Mouse (Mus musculus): ENCODE measurements around the gene Btrc. TPM values are rescaled to one million over a fixed set of nuclear protein-coding genes. Genes with fewer than 3 reads are reported as not detected.

Btrc gene
- polyA plus RNA-seq (2012; ENCODE audit: insufficient read depth, insufficient read length, low replicate concordance, missing spikeins): not detected in 2 replicates

DNA sequence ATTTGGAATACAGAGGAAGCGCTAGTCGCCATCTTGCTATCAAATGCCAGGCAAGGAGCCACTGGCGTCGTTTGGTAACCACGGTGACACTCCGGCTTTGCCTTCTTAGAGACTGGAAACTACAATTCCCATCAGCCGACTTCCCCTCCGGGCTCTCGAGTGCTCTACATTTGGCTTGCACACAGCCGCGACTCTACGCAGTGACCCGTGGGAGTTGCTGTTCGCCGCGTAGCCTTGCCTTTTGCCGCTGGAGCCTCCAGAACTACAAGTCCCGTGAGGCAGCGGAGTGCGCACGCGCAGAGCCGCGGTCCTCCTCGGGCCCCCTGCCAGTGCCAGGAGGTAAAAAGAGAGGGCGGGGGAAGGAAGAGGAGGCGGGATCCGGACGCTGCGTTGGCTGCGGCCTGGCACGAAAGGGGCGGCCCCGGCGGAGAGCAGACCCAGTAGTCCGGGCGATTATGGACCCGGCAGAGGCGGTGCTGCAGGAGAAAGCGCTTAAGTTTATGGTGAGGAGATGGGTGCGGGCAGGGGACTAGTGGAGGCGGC lies at the start of gene Btrc:
Gene Btrc, plus strand, starts transcription at position 351 of the 543 bp plus-strand sequence.
- peak within 1 kb of the TSS; percentile 88 for H3K4me3 ChIP-seq (ENCODE audit: insufficient read depth, low read depth, low read length)
- under 1% methylated on average over 42 of the region's 42 CpGs for WGBS

GRCm38 (mm10) chr19:45317473-45317882 lies 46.1 kb upstream of the Btrc start:
- Histone ChIP-seq H3K27ac (ENCODE audit: insufficient read depth, low read depth, low read length) (no peak overlapping the region), H3K4me1 (ENCODE audit: control insufficient read depth, insufficient read depth, low read length) (peaks cover 15% of the 10 kb centered on the region), H3K4me3 (ENCODE audit: insufficient read depth, low read depth, low read length) (no peak overlapping the region)
- TF ChIP-seq CTCF (IDR thresholded peaks at IDR 0.05; ENCODE audit: insufficient read depth, low read depth, low read length) (no peak), POLR2A (IDR thresholded peaks at IDR 0.05; ENCODE audit: insufficient read depth, low read depth, low read length) (no peak)
- WGBS: 50% methylated on average over 13 of the region's 13 CpGs

More for the DNA sequence above, at the start of gene Btrc:
- H3K27ac ChIP-seq (ENCODE audit: insufficient read depth, low read depth, low read length): peak within 1 kb of the TSS; percentile 71
- H3K4me1 ChIP-seq (ENCODE audit: control insufficient read depth, insufficient read depth, low read length): no peaks in the 10 kb centered on the region
- TF ChIP-seq CTCF (IDR thresholded peaks at IDR 0.05; ENCODE audit: insufficient read depth, low read depth, low read length): no peak
- TF ChIP-seq POLR2A (IDR thresholded peaks at IDR 0.05; ENCODE audit: insufficient read depth, low read depth, low read length): 0 out of 2 replicates have a peak, but pooled peaks have one; percentile 38

- TF ChIP-seq POLR2A (IDR thresholded peaks at IDR 0.05; ENCODE audit: insufficient read depth, low read depth, low read length) (no peak), CTCF (IDR thresholded peaks at IDR 0.05; ENCODE audit: insufficient read depth, low read depth, low read length) (no peak)
- H3K4me1 ChIP-seq (ENCODE audit: control insufficient read depth, insufficient read depth, low read length): peaks cover 10% of the 10 kb centered on the region
- 77% methylated on average over 5 of the region's 5 CpGs for WGBS
- H3K27ac ChIP-seq (ENCODE audit: insufficient read depth, low read depth, low read length): no peak overlapping the region
- no peak overlapping the region for H3K4me3 ChIP-seq (ENCODE audit: insufficient read depth, low read depth, low read length)
Observed at GRCm38 (mm10) chr19:45321062-45321461, 42.5 kb upstream of the Btrc start.

GRCm38 (mm10) chr19:45329039-45329438 lies 34.5 kb upstream of the Btrc start:
- 76% methylated on average over 3 of the region's 3 CpGs for WGBS
- TF ChIP-seq POLR2A (IDR thresholded peaks at IDR 0.05; ENCODE audit: insufficient read depth, low read depth, low read length): no peak
- no peak for TF ChIP-seq CTCF (IDR thresholded peaks at IDR 0.05; ENCODE audit: insufficient read depth, low read depth, low read length)
- Histone ChIP-seq H3K4me3 (ENCODE audit: insufficient read depth, low read depth, low read length) (no peak overlapping the region), H3K27ac (ENCODE audit: insufficient read depth, low read depth, low read length) (no peak overlapping the region), H3K4me1 (ENCODE audit: control insufficient read depth, insufficient read depth, low read length) (peaks cover 19% of the 10 kb centered on the region)

DNA sequence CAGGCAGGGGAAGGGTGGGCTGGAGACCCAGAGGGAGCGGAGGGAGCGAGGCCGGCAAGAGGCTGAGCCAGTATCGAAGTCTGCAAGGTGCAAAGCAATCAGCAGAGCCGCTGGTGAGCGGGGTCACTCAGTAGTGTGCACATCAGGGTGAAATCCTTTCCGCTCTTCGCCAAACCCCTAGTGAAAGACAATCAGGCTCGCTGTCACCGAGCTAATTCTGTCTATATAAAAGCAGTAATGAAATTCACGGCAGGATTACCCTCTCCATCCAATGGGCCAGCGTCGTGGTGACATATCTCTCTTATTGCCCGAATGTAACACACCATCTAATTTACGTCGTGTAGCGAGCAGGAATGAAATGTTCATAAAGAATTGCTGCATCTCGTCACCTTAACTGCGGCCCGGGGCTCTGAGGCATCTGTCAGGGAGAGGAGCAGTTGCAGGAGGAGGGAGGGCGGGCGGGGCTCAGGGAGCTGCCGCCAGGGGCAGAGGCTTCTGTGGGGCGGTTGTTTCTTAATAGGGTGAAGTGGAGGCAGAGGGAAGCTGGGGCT lies 33.7 kb upstream of the Btrc start:
- no peak for TF ChIP-seq POLR2A (IDR thresholded peaks at IDR 0.05; ENCODE audit: insufficient read depth, low read depth, low read length)
- no peak for TF ChIP-seq CTCF (IDR thresholded peaks at IDR 0.05; ENCODE audit: insufficient read depth, low read depth, low read length)
- Histone ChIP-seq H3K4me3 (ENCODE audit: insufficient read depth, low read depth, low read length) (no peak overlapping the region), H3K4me1 (ENCODE audit: control insufficient read depth, insufficient read depth, low read length) (peaks cover 19% of the 10 kb centered on the region), H3K27ac (ENCODE audit: insufficient read depth, low read depth, low read length) (no peak overlapping the region)
- WGBS: 30% methylated on average over 24 of the region's 24 CpGs

- 85% methylated on average over 6 of the region's 6 CpGs for WGBS
Observed at GRCm38 (mm10) chr19:45336718-45337117, 26.8 kb upstream of the Btrc start.

DNA sequence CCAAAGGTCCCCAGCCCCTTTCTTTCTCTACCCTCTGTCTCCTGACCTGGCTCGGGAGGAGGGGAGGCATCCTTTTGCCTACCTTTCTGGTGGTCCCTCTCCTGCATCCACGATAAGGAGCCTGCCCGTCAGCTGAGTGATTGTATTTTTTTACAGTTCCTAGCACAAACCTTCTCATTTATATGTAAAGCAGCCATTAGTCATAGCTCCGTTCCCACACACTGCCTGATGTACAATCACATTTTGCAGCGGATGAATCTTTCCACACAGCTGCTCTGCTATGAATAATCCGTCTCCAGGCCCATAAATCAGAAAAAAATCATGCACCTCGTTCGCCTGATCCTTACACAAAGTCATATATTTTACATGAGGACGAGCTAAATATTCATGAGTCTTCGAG lies 25.4 kb upstream of the Btrc start:
- Histone ChIP-seq H3K4me3 (ENCODE audit: insufficient read depth, low read depth, low read length) (peak overlapping the region; percentile 29), H3K4me1 (ENCODE audit: control insufficient read depth, insufficient read depth, low read length) (peaks cover 4% of the 10 kb centered on the region; the same call in 1 of the 2 replicates), H3K27ac (ENCODE audit: insufficient read depth, low read depth, low read length) (peak overlapping the region; percentile 96)
- TF ChIP-seq POLR2A (IDR thresholded peaks at IDR 0.05; ENCODE audit: insufficient read depth, low read depth, low read length): no peak
- TF ChIP-seq CTCF (IDR thresholded peaks at IDR 0.05; ENCODE audit: insufficient read depth, low read depth, low read length): no peak
- 17% methylated on average over 10 of the region's 10 CpGs for WGBS

More at GRCm38 (mm10) chr19:45336718-45337117, 26.8 kb upstream of the Btrc start:
- Histone ChIP-seq H3K4me1 (ENCODE audit: control insufficient read depth, insufficient read depth, low read length) (peaks cover 4% of the 10 kb centered on the region; the same call in 1 of the 2 replicates), H3K4me3 (ENCODE audit: insufficient read depth, low read depth, low read length) (no peak overlapping the region), H3K27ac (ENCODE audit: insufficient read depth, low read depth, low read length) (no peak overlapping the region)
- TF ChIP-seq CTCF (IDR thresholded peaks at IDR 0.05; ENCODE audit: insufficient read depth, low read depth, low read length) (no peak), POLR2A (IDR thresholded peaks at IDR 0.05; ENCODE audit: insufficient read depth, low read depth, low read length) (no peak)

- TF ChIP-seq POLR2A (IDR thresholded peaks at IDR 0.05; ENCODE audit: insufficient read depth, low read depth, low read length) (no peak), CTCF (IDR thresholded peaks at IDR 0.05; ENCODE audit: insufficient read depth, low read depth, low read length) (no peak)
- WGBS: 40% methylated on average over 5 of the region's 5 CpGs
- H3K4me3 ChIP-seq (ENCODE audit: insufficient read depth, low read depth, low read length): no peak overlapping the region
- no peaks in the 10 kb centered on the region for H3K4me1 ChIP-seq (ENCODE audit: control insufficient read depth, insufficient read depth, low read length)
- no peak overlapping the region for H3K27ac ChIP-seq (ENCODE audit: insufficient read depth, low read depth, low read length)
Observed at GRCm38 (mm10) chr19:45343941-45344340, 19.6 kb upstream of the Btrc start.

GRCm38 (mm10) chr19:45348188-45348587 lies 15.3 kb upstream of the Btrc start:
- WGBS: 88% methylated on average over 4 of the region's 4 CpGs
- Histone ChIP-seq H3K4me3 (ENCODE audit: insufficient read depth, low read depth, low read length) (no peak overlapping the region), H3K4me1 (ENCODE audit: control insufficient read depth, insufficient read depth, low read length) (no peaks in the 10 kb centered on the region), H3K27ac (ENCODE audit: insufficient read depth, low read depth, low read length) (no peak overlapping the region)
- TF ChIP-seq POLR2A (IDR thresholded peaks at IDR 0.05; ENCODE audit: insufficient read depth, low read depth, low read length) (no peak), CTCF (IDR thresholded peaks at IDR 0.05; ENCODE audit: insufficient read depth, low read depth, low read length) (no peak)

Data from olfactory bulb, adult 2 months (tissue).